Mouse (Mus musculus) CD4-positive helper T cell, adult 2 months (primary cell): ENCODE data around the gene Asb12.
"Not testable (repeated sequence)": the region's sequence is repeated elsewhere in the genome, so short reads cannot be mapped to it uniquely, and the experiment has no call there.

Experiments used
- DNase-seq: peaks from one replicate; pipeline ENCODE4 v3.0.0-alpha.2; 2012; ENCODE audit warnings: low read depth, missing footprints, low spot score

Gene Asb12

DNA sequence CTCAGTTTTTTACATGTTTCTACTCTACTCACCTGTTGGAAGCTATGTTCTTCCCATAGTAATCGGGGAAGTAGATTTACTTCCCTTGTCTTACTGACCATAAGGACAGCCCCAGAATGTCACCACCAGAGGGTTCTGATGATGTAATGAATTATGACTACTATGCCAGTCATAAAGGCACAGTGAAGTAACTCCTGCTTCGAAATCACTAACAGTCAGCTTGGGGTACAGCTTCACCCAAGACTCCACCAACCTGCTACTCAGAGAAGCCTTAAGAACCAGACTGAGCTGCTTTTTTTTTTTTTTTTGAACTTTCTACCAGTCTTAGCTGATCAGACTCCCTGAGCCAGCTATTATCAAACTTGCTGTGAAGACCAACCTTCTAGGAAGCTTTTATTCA, at the start of gene Asb12, which contains the start of gene Pfn5:
Gene Asb12, minus strand, starts transcription at position 101 of the 400 bp plus-strand sequence.
Gene Pfn5, plus strand, starts transcription at position 218 of the 400 bp plus-strand sequence.
- DNase-seq = no peak

DNA sequence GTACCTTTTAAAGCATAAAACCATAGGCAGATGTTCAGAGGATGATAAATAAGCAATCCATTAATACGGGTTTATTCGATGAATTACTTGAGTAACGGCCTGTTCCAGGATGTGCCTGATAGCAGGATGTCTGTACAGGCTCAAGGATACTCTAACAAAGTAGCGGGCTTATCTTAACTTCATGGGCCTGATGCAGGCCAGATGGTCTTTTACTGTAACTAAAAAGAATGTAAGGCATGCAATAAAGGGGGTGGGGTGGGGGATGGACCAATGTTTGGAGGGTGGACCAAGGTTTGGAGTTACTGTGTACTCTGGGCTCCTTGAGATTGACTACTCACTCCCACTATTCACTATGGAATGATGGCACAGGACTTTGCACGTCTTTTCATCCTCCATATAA, 42.8 kb upstream of the Asb12 start:
- no peak for DNase-seq

DNA sequence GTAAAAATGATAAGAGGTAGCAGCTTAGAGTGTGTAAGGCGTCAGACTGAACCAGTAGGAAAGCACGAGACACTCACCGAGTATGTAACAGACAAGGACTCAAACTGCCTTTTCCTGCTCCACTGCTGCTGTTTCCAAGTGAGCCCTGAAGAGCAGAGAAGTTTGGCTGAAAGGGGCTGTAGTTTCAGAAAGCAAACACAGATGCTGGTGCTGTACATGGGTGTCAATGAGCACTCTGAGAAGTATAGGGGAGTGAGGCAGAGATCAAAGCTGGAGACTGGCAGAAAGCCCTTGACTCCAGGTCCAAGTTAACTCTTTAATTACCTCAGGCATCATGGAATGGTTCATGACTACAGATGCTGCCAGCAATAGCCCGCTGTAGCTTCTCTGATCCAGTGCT, 3.5 kb downstream of the Asb12 start:
- DNase-seq = no peak

DNA sequence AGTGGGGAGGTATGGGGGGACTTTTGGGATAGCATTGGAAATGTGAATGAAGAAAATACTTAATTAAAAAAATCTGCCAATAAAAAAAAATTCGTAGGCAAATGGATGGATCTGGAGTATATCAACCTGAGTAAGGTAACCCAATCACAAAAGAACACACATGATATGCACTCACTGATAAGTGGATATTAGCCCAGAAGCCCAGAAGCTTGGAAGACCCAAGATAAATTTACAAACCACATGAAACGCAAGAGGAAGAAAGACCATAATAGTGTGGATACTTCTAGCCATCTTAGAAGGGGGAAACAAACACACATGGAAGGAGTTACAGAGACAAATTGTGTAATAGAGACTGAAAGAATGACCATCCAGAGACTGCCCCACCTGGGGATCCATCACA, 22.3 kb downstream of the Asb12 start:
- DNase-seq = not testable (repeated sequence)

DNA sequence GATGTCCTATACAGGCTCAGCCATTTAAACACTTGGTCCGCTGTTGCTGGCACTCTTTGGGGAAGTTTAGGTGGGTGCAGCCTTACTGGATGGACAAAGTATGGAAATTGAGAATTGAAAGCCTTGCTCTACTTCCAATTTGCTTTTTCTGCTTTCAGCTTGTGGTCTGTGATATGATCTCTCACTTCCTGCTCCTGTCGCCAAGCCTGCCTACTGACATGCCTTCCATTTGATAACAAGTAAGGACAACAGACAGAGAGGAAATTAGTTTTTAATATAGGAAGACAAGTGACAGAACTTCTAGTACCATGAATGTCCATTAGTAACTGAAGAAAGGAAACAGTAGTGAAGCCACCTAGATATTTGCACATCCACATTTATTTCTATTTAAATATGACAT, 32.6 kb downstream of the Asb12 start:
- no peak for DNase-seq

DNA sequence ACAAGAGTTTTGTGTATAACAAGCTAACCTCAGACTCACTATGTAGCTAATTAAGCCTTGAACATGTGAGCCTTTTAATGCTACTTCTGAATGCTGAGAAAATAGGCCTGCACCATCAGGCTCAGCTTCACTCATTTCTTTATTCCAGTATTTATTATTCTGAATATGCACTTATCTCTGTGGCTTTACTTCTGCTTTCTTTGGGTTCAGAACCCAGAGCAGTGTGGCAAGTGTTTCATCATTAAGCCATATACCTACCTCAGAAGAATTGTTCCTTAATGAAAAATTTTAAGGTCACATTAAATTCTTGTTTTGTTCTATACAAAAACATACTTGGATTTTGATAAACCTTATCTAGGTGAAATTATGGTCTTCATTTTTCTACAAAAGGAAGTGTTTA, 33.9 kb downstream of the Asb12 start:
- no peak for DNase-seq

DNA sequence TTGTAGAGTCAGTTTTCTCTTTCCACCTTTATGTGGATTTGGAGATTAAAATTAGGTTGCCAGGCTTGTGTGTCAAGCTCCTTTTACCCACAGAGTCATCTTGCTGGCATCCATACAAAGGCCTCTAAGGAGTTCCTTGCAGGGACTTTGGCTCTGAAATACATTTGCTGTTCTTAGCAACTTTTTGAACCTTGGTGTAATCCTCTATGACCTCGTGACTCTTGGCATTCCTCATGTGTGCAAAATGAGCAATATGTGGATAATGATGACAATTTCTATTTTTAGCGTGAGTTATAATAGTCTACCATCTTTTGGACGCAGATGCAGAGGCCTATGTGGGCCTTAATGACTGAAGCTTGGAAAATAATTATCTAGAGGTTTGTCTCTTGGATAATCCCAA, 100.6 kb downstream of the Asb12 start:
- no peak for DNase-seq

DNA sequence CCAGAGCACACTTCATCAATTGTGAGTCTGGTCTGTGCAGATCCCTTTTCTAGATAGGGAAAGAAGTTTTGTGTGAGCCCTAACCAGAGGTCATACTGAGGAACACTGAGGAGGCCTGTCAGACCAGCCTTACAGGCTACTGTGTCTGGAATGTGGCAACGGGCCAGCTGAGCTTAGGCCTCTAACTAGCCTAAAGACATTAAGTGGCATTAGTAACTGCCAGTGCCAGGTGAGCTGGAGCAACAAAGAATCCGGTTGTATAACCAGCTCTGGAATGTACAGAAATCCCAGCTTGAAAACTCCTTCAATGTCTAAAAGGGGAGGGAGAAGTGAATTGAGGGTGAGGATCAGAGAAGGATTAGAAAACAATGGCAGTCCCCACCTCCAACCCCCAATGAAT, 111.9 kb downstream of the Asb12 start:
- no peak for DNase-seq

DNA sequence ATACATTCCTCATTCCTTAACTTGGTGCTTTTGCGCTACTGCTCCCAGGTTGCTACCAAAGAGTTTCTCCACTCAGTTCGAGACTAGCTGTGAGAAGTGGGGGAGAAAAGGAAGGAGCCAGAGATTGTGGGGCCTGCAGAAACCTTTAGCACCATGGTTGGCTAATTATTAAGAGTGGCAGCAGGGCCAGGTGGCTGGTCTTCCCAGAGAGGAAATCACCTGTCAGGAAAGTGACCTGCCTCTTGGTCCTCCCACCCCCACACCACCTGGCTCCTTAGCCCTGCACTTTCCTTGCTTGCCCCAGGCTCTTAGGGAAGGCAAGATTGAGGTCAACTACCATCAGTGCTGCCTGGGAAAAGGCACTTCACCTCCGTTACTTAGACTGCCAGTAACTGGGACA, 112.6 kb downstream of the Asb12 start:
- DNase-seq = no peak

DNA sequence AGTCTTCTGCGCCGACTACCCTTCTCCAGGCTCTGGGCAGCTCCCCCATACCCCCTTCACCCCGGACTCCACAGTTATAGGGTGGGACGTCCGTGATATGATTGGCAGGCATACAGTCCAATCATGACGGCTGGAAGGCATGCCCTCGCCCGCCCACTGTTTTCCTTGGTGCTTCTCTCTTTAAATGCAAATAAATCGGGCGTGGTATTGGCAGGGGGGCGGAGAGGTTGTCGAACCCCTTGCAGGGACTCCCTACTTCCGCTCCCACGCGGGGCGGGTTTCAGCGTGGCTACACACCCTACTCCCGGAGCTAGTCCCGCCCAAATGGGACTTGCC, 113.0 kb downstream of the Asb12 start, which contains the start of gene Amer1:
Gene Amer1, minus strand, starts transcription at position 97 of the 336 bp plus-strand sequence.
- peak; percentile 90 for DNase-seq

DNA sequence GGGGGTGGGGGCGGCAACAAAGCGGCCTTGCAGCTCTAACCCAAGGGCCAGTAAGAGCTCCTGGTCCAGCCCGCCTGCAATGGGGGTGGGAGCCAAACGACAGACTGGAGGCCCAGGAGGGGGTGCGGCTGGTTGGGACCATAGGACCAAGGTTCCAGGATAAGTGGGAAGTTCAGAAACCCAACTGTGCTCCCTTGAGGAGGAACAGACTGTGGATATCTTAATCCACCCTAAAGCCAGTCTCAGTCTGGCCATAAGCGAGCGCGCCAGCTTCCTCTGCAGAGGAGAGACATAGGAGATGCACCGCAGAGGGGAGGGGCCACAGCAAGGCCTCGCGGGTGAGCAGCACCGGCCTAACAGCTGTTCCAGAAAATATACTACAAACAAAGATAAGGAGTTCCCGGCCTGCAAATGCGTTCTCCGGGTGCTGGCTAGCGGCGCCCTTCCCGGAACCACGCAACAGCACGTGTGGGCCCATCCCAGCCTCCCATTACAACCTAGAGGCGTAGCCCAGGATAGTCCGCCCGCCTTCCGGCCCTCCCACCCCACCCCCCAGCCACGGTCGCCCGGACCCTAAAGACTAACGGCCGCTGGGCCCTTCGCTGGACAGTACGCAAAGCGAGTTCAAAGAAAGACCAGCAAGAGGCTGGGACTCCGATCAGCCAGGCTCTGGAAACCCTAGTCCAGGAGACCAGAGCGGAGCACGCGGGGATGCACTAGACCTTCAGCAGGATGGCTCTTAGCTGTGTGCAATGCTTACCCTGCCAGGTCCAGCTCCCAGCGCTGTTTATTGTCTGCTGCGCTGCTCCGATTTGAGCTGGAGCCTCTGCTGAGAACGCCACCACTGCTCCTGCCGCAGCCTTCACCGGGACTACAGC, 113.7 kb downstream of the Asb12 start:
- DNase-seq = peak; percentile 62

DNA sequence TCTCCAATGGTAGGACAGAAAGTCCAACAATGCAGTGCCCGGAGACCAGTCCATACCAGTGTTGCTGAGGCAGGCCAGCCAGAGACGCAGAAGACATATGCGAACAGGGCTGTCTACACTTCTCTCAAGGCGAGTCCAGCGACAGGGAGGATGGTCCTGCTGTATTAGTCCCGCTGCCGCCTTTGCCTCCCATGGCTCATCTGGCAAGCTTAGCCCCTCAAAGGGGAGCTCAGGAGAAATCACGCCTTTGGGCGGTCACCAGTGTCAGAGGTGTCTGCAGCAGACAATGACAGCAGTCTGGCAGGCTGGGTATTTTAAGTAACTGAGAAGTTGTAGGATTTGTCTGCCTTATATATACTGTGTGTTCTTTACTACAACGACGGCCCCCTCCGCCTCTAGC, 114.4 kb downstream of the Asb12 start:
- no peak for DNase-seq

DNA sequence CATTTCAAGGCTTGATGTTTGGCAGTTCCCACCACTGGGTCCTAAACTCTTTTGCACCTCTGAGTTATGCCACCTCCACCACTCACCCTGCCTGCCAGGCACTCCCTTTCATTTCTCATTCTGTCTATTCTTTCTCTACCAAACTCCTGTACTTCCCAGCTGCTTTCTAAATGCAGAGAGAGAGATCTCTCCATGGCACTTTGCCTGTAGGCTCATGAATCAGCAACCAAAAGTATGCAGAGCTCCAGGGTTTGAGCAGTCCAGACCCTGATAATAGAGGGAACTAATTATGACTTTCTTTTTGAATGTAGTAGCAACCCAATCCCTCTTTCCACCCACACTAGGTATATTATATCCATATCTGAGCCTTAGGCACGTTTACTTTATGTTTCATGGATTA, 115.5 kb downstream of the Asb12 start:
- no peak for DNase-seq

DNA sequence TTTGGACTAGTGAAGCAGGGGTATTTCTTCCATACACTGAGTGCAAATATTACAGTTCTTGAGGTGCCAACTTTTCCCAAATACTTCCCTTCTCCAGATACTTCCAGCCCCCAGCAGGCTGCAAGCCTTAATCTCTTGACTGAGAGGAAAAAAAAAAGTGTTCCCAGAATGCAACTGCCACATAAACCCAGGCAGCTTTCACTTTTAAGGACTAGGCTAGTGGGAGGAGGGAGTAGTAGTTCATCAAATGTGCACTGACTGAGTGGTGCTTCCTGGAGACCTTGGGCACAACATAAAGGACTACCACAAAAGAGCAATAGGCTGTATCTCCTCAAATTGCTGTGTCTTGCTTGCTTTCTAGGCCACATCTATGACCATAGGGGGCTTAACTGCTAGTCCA, 116.5 kb downstream of the Asb12 start:
- peak; percentile 15 for DNase-seq

DNA sequence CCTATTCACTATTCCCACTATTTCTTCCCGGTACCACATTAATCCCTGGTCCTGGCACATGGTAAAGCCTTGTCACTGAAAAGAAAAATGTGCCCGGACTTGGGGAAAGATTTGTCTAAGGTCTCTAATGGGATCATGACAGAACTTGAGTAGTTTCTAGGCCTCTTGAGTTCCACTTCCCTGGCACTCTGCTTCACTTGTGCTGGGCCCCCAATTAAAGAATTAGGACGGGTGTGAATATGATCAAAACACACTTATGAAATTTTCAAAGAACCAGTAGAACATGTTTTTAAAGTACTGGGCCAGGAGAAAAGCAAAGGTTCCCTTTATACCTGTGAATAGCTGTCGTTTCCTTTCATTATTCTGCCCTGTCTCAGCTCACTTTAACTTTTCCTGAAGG, 119.3 kb downstream of the Asb12 start:
- DNase-seq = no peak

DNA sequence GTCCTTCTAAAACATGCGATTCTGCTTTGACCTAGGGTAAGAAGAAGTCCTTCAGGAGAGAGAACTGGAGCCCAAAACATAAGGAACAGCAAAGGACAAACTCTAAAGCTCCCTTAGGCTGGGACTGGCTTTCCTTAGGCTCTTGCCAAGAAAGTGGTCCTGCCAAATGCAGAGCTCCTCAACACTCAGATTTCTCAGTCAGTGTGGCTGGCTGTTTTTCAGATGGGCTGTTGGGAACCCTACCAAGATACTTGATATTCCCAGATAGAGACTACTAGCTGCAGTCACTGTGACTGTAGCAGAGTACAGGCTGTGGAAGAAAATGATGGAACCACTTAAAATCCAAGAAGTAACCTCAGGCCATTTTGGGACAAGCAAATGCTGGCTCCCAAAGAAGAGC, 120.6 kb downstream of the Asb12 start:
- DNase-seq = no peak
